Mouse (Mus musculus) C2C12 (cell line): ENCODE results near the gene H2bfm. TPM values are rescaled to one million over a fixed set of nuclear protein-coding genes. Genes with fewer than 3 reads are reported as not detected.
"Not testable (repeated sequence)": the region's sequence is repeated elsewhere in the genome, so short reads cannot be mapped to it uniquely, and the experiment has no call there.

Experiments
- H3K27me3 ChIP-seq: one replicate; pipeline ENCODE4 v1.6.1; 2011; ENCODE audit not compliant: control insufficient read depth, insufficient read depth, insufficient read length
- H3K36me3 ChIP-seq: one replicate; pipeline ENCODE4 v1.6.1; 2011; ENCODE audit not compliant: control insufficient read depth, insufficient read depth
- H3K4me3 ChIP-seq: one replicate; pipeline ENCODE4 v1.5.1; 2011; ENCODE audit warnings: mild to moderate bottlenecking, control low read depth; ENCODE audit not compliant: poor library complexity, insufficient read depth, severe bottlenecking
- H3K79me2 ChIP-seq: one replicate; pipeline ENCODE4 v1.6.1; 2011; ENCODE audit not compliant: control insufficient read depth, insufficient read depth
- H3K79me3 ChIP-seq: one replicate; pipeline ENCODE4 v1.6.1; 2011; ENCODE audit warnings: low read depth, control low read depth
- H3ac ChIP-seq: one replicate; pipeline ENCODE3; 2011; ENCODE audit warnings: low read depth; ENCODE audit not compliant: control insufficient read depth, insufficient read length
- CEBPB ChIP-seq: IDR thresholded peaks from one replicate; pipeline ENCODE4 v1.6.1; 2011; ENCODE audit warnings: low read depth, mild to moderate bottlenecking, control low read depth, moderate library complexity
- CTCF ChIP-seq: IDR thresholded peaks from one replicate; pipeline ENCODE4 v1.5.1; 2011; ENCODE audit not compliant: control insufficient read depth, insufficient read depth, insufficient read length
- FOSL1 ChIP-seq: IDR thresholded peaks from one replicate; pipeline ENCODE4 v1.8.0; 2011; ENCODE audit warnings: mild to moderate bottlenecking, low read length; ENCODE audit not compliant: poor library complexity, insufficient read depth, severe bottlenecking
- MAX ChIP-seq: IDR thresholded peaks from one replicate; pipeline ENCODE4 v1.6.1; 2011; ENCODE audit warnings: mild to moderate bottlenecking, control low read depth
- MYOD1 ChIP-seq: IDR thresholded peaks from one replicate; pipeline ENCODE4 v1.6.1; 2011; ENCODE audit warnings: low read depth; ENCODE audit not compliant: control insufficient read depth, insufficient read length
- MYOG ChIP-seq: IDR thresholded peaks from one replicate; pipeline ENCODE4 v1.6.1; 2011; ENCODE audit not compliant: control insufficient read depth, insufficient read length; ENCODE audit errors: extremely low read depth
- USF1 ChIP-seq: IDR thresholded peaks from one replicate; pipeline ENCODE4 v1.6.1; 2011; ENCODE audit warnings: low read depth, mild to moderate bottlenecking, control low read depth, moderate library complexity
- long read RNA-seq, 2 experiments: library from polyadenylated mRNA; unstranded; transcript quantifications; one replicate each; pipeline ENCODE4 v2.0.0; 2019 to 2020
- polyA plus RNA-seq: library from polyadenylated mRNA; unstranded; fragments of >200 nt; fragmentation: generic; extraction: Trizol; gene quantifications from one replicate; pipeline ENCODE4 v1.2.1, GENCODE M21; 2012; ENCODE audit warnings: missing spikeins

H2bfm gene
- polyA plus RNA-seq, result not detected
- long read RNA-seq, experiment 1, result 0 reads
- long read RNA-seq, experiment 2, result 0 reads

GRCm38 (mm10) chrX:136927031-136927430 is at the start of gene H2bfm:
Gene H2bfm (plus strand): TSS chrX:136927325.
- Histone ChIP-seq H3K79me2 (no peaks in the 10 kb centered on the region), H3ac (no peak within 1 kb of the TSS), H3K79me3 (no peaks in the 10 kb centered on the region), H3K4me3 (no peak within 1 kb of the TSS), H3K27me3 (no peaks in the 10 kb centered on the region), H3K36me3 (no peaks in the 10 kb centered on the region)
- TF ChIP-seq CEBPB, result no peak
- no peak for TF ChIP-seq FOSL1
- TF ChIP-seq MYOD1, result no peak
- TF ChIP-seq CTCF, result no peak
- no peak for TF ChIP-seq MAX

DNA sequence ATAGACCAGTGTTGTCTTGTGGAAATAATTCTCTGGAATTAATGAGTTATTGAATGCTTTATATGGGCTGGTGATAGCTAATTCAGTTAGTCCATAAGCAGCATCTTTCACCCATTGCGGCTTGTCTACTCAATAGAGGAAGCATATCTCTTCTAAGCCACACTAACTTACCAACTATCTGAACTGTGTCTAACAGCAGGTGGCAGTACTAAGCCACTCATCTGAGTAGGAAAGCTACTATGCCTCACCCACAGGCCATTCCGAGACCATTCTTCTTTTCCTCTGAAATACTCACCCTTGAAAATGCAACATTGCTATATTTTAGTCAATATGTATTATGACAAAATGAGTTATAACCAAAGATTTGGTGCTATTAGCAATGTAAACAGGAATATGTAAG is 31.4 kb upstream of the H2bfm start:
- Histone ChIP-seq H3K79me3 (no peaks in the 10 kb centered on the region), H3ac (no peak overlapping the region), H3K4me3 (no peak overlapping the region), H3K79me2 (no peaks in the 10 kb centered on the region), H3K27me3 (no peaks in the 10 kb centered on the region), H3K36me3 (no peaks in the 10 kb centered on the region)
- no peak for TF ChIP-seq CTCF
- TF ChIP-seq MYOG, result no peak
- no peak for TF ChIP-seq FOSL1
- no peak for TF ChIP-seq MAX
- no peak for TF ChIP-seq CEBPB
- no peak for TF ChIP-seq USF1
- no peak for TF ChIP-seq MYOD1

- no peak overlapping the region for H3K4me3 ChIP-seq
- no peak overlapping the region for H3ac ChIP-seq
- TF ChIP-seq MYOD1 (no peak), FOSL1 (no peak), USF1 (no peak), CEBPB (no peak), CTCF (no peak), MYOG (no peak), MAX (no peak)
- no peaks in the 10 kb centered on the region for H3K79me3 ChIP-seq
- H3K36me3 ChIP-seq, result no peaks in the 10 kb centered on the region
- no peaks in the 10 kb centered on the region for H3K79me2 ChIP-seq
- no peaks in the 10 kb centered on the region for H3K27me3 ChIP-seq
These were observed 22.8 kb upstream of the H2bfm start for GRCm38 (mm10) chrX:136904369-136904768.

- Histone ChIP-seq H3K79me3 (no peaks in the 10 kb centered on the region), H3K79me2 (no peaks in the 10 kb centered on the region), H3K36me3 (no peaks in the 10 kb centered on the region), H3K4me3 (no peak overlapping the region), H3K27me3 (no peaks in the 10 kb centered on the region), H3ac (no peak overlapping the region)
- no peak for TF ChIP-seq MAX
- no peak for TF ChIP-seq FOSL1
- no peak for TF ChIP-seq MYOD1
- TF ChIP-seq MYOG, result no peak
- no peak for TF ChIP-seq CTCF
- TF ChIP-seq CEBPB, result no peak
- no peak for TF ChIP-seq USF1
These were observed 1.3 kb upstream of the H2bfm start for GRCm38 (mm10) chrX:136925863-136926262.

DNA sequence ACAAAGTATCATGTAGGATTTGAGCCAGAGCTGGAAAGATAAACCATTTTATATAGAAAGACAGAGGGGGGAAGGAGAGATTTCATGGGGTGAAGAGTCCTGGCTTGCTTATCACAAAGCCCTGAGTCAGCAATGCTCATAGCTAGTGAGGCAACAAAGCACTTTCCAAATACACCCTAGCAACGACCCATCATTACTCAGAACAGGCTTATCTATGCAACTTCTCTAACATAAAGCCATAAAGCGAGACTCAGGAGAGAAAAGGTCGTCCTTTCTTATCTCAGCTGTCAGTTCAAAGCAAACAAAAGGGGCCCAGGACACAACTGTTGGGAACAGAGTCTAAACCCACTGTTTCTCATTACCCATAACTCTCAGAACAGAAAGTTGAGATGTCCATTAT is 10.9 kb downstream of the H2bfm start:
- H3K36me3 ChIP-seq, result no peaks in the 10 kb centered on the region
- no peak for TF ChIP-seq USF1
- TF ChIP-seq CEBPB, result no peak
- TF ChIP-seq MYOG, result no peak
- no peak for TF ChIP-seq MYOD1
- TF ChIP-seq FOSL1, result no peak
- H3K4me3 ChIP-seq, result no peak overlapping the region
- no peaks in the 10 kb centered on the region for H3K79me2 ChIP-seq
- H3K27me3 ChIP-seq, result no peaks in the 10 kb centered on the region
- no peak overlapping the region for H3ac ChIP-seq
- H3K79me3 ChIP-seq, result no peaks in the 10 kb centered on the region

- not testable (repeated sequence) for H3K4me3 ChIP-seq, H3K79me3 ChIP-seq, H3ac ChIP-seq, H3K79me2 ChIP-seq, H3K36me3 ChIP-seq, H3K27me3 ChIP-seq
These were observed 30.6 kb downstream of the H2bfm start for GRCm38 (mm10) chrX:136957583-136958279.

DNA sequence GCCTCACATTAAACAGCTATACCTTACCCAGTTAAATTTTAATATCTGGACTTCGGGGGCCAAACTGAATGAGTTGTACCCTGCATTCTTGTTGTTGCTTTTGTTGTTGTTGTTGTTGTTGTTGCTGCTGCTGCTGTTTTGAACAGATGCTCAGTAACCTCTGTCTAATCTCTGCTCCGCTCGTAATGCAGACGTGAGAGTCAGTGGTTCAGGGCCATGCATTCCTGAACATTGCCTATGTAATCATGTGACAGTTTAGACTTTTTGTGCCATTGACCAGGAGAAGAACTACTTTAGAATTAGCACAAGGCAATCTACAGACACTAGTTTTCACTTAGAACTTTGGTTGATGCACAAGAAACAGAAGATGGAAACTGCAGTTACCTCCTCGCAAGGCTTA is 31.2 kb downstream of the H2bfm start:
- not testable (repeated sequence) for H3ac ChIP-seq, H3K27me3 ChIP-seq, H3K4me3 ChIP-seq, H3K79me2 ChIP-seq, H3K36me3 ChIP-seq, H3K79me3 ChIP-seq
